Mouse (Mus musculus) T-helper 2 cell (primary cell): ENCODE measurements around the gene Styk1.

Experiments used
- in situ Hi-C: fragments of 300-600 bp; cut with MboI, MseI; formaldehyde crosslinking; loops from one replicate; pipeline ENCODE4 v1.15.1; 2025; ENCODE audit warnings: high pct_unique_total_duplicates

Styk1 gene

GRCm38 (mm10) chr6:131353352-131353919 is at the start of gene Styk1:
Styk1 (minus strand) TSS chr6:131353597.
- in situ Hi-C loops = no loop called here

- in situ Hi-C loops = no loop called here
Observed at GRCm38 (mm10) chr6:131403036-131403435, 49.6 kb upstream of the Styk1 start.

GRCm38 (mm10) chr6:131402606-131403005 is 49.2 kb upstream of the Styk1 start:
- in situ Hi-C loops = no loop called here

GRCm38 (mm10) chr6:131401259-131401658 is 47.9 kb upstream of the Styk1 start:
- in situ Hi-C loops = no loop called here

GRCm38 (mm10) chr6:131396650-131397049 is 43.3 kb upstream of the Styk1 start:
- in situ Hi-C loops = no loop called here

GRCm38 (mm10) chr6:131393873-131394660 is 40.7 kb upstream of the Styk1 start:
- in situ Hi-C loops = no loop called here

GRCm38 (mm10) chr6:131388040-131389021 is 34.9 kb upstream of the Styk1 start, which contains the start of gene Ybx3:
Ybx3 (minus strand) TSS chr6:131388476.
- in situ Hi-C loops = loop anchor here (10.0 kb wide), 1 partner anchor 1716 kb away; the partner anchor contains the start of gene Smim10l1

GRCm38 (mm10) chr6:131387221-131388039 is 34.0 kb upstream of the Styk1 start:
- in situ Hi-C loops = loop anchor here (10.0 kb wide), 1 partner anchor 1717 kb away; the partner anchor contains the start of gene Smim10l1

GRCm38 (mm10) chr6:131386416-131387019 is 33.1 kb upstream of the Styk1 start:
- in situ Hi-C loops = loop anchor here (10.0 kb wide), 1 partner anchor 1718 kb away; the partner anchor contains the start of gene Smim10l1

GRCm38 (mm10) chr6:131385469-131385868 is 32.1 kb upstream of the Styk1 start:
- in situ Hi-C loops = loop anchor here (10.0 kb wide), 1 partner anchor 1719 kb away; the partner anchor contains the start of gene Smim10l1

- in situ Hi-C loops = loop anchor here (10.0 kb wide), 1 partner anchor 1721 kb away; the partner anchor contains the start of gene Smim10l1
Observed at GRCm38 (mm10) chr6:131383713-131384330, 30.4 kb upstream of the Styk1 start.

GRCm38 (mm10) chr6:131382984-131383337 is 29.6 kb upstream of the Styk1 start:
- in situ Hi-C loops = loop anchor here (10.0 kb wide), 1 partner anchor 1722 kb away; the partner anchor contains the start of gene Smim10l1

- in situ Hi-C loops = loop anchor here (10.0 kb wide), 1 partner anchor 1722 kb away; the partner anchor contains the start of gene Smim10l1
Observed at GRCm38 (mm10) chr6:131382232-131382983, 29.0 kb upstream of the Styk1 start.

GRCm38 (mm10) chr6:131378858-131379428 is 25.5 kb upstream of the Styk1 start:
- in situ Hi-C loops = no loop called here

- in situ Hi-C loops = no loop called here
Observed at GRCm38 (mm10) chr6:131377378-131377777, 24.0 kb upstream of the Styk1 start.

- in situ Hi-C loops = no loop called here
Observed at GRCm38 (mm10) chr6:131374594-131375340, 21.4 kb upstream of the Styk1 start.

- in situ Hi-C loops = no loop called here
Observed at GRCm38 (mm10) chr6:131373160-131373559, 19.8 kb upstream of the Styk1 start.

- in situ Hi-C loops = no loop called here
Observed at GRCm38 (mm10) chr6:131370767-131371166, 17.4 kb upstream of the Styk1 start.
